14 mouse cellular contexts compared by ENCODE assay signal in genomic region chr17:27859131-27859530, GRCm38 (mm10). TPM values are rescaled to one million over a fixed set of nuclear protein-coding genes. Genes with fewer than 3 reads are reported as not detected.
DNase-seq lines count a peak whose midpoint lies in the region; ATAC-seq and TF ChIP-seq lines count a peak whose summit lies in the region.
"Had no signal": no experiment of that assay in that cellular context is flagged by ENCODE, and none has a peak within 500 bp of the region (broad histone marks: within the 10 kb centered on the region; RNA-seq: fewer than 3 reads in every experiment).

No protein-coding gene starts in this region.

- H3K9me3 ChIP-seq in kidney, postnatal 0 days (replicated peaks; ENCODE audit: low read length): no peaks in the 10 kb centered on the region
- H3K9me3 ChIP-seq in embryonic facial prominence, embryonic 13.5 days: no peaks in the 10 kb centered on the region
- H3K9me3 ChIP-seq in midbrain, embryonic 16.5 days (replicated peaks; ENCODE audit: control insufficient read depth, low read length, poor library complexity, severe bottlenecking): no peaks in the 10 kb centered on the region
- H3K9me3 ChIP-seq: forebrain, embryonic 10.5 days had no signal

- WGBS in kidney, postnatal 0 days: 39% methylated on average over 2 of the region's 2 CpGs
- 45% methylated on average over 2 of the region's 2 CpGs for WGBS in embryonic facial prominence, embryonic 13.5 days
- WGBS in midbrain, embryonic 16.5 days: 57% methylated on average over 2 of the region's 2 CpGs

- H3K4me2 ChIP-seq in kidney, postnatal 0 days (ENCODE audit: low read length): 0 out of 2 replicates have a peak overlapping the region, but pooled peaks have one; percentile 89
- H3K4me2 ChIP-seq in embryonic facial prominence, embryonic 13.5 days: peak overlapping the region; percentile 82; the same call in 1 of the 2 replicates
- no peak overlapping the region for H3K4me2 ChIP-seq in midbrain, embryonic 16.5 days (ENCODE audit: low read length)

- no peaks in the 10 kb centered on the region for H3K27me3 ChIP-seq in kidney, postnatal 0 days (ENCODE audit: insufficient read depth, low read length)
- no peaks in the 10 kb centered on the region for H3K27me3 ChIP-seq in embryonic facial prominence, embryonic 13.5 days
- H3K27me3 ChIP-seq in midbrain, embryonic 16.5 days (ENCODE audit: control insufficient read depth, insufficient read depth, low read depth, low read length): no peaks in the 10 kb centered on the region

- no peak overlapping the region for H3K4me3 ChIP-seq in kidney, postnatal 0 days (replicated peaks; ENCODE audit: low read depth, low read length)
- no peak overlapping the region for H3K4me3 ChIP-seq in embryonic facial prominence, embryonic 13.5 days
- H3K4me3 ChIP-seq in midbrain, embryonic 16.5 days (ENCODE audit: low read depth, low read length): no peak overlapping the region
- H3K4me3 ChIP-seq: layer of hippocampus, adult 2 months had no signal

- peaks cover 3% of the 10 kb centered on the region; the same call in 1 of the 2 replicates for H3K36me3 ChIP-seq in kidney, postnatal 0 days (ENCODE audit: insufficient read depth, low read length)
- peaks cover 7% of the 10 kb centered on the region for H3K36me3 ChIP-seq in embryonic facial prominence, embryonic 13.5 days
- H3K36me3 ChIP-seq in midbrain, embryonic 16.5 days (ENCODE audit: control insufficient read depth, insufficient read depth, low read length): no peaks in the 10 kb centered on the region

- H3K27ac ChIP-seq in kidney, postnatal 0 days: no peak overlapping the region
- H3K27ac ChIP-seq in embryonic facial prominence, embryonic 13.5 days: no peak overlapping the region; the same call in 1 of the 2 replicates
- H3K27ac ChIP-seq in midbrain, embryonic 16.5 days (ENCODE audit: low read length): no peak overlapping the region
- H3K27ac ChIP-seq: forebrain, embryonic 10.5 days; layer of hippocampus, adult 2 months had no signal

- H3K9ac ChIP-seq in kidney, postnatal 0 days (ENCODE audit: low read depth, low read length): no peak overlapping the region
- H3K9ac ChIP-seq in embryonic facial prominence, embryonic 13.5 days: peak overlapping the region; percentile 94; the same call in 1 of the 2 replicates
- H3K9ac ChIP-seq in midbrain, embryonic 16.5 days (ENCODE audit: low read depth, low read length): 0 out of 2 replicates have a peak overlapping the region, but pooled peaks have one; percentile 7

- peaks cover 18% of the 10 kb centered on the region for H3K4me1 ChIP-seq in kidney, postnatal 0 days (replicated peaks; ENCODE audit: insufficient read depth, low read length)
- H3K4me1 ChIP-seq in embryonic facial prominence, embryonic 13.5 days: peaks cover 23% of the 10 kb centered on the region
- H3K4me1 ChIP-seq in midbrain, embryonic 16.5 days (ENCODE audit: control insufficient read depth, insufficient read depth, low read length): peaks cover 26% of the 10 kb centered on the region

- no peak for ATAC-seq in kidney, postnatal 0 days (replicated peaks; ENCODE audit: low FRiP score, low read depth)
- no peak for ATAC-seq in embryonic facial prominence, embryonic 13.5 days (ENCODE audit: insufficient number of reproducible peaks, insufficient read depth, low FRiP score, low TSS enrichment, low read depth)
- ATAC-seq in midbrain, embryonic 16.5 days: no peak
- ATAC-seq: inflammation-experienced regulatory T-cells, adult 6 months had no signal

- TF ChIP-seq CTCF in kidney, postnatal 0 days (IDR thresholded peaks at IDR 0.05; ENCODE audit: low read depth): no peak

- peak; percentile 40 for DNase-seq in kidney, postnatal 0 days (ENCODE audit: low spot score)
- no peak for DNase-seq in kidney, adult 8-10 months
- DNase-seq in R1 (ENCODE audit: low read depth, low spot score): peak; percentile 44
- no peak for DNase-seq in left cerebral cortex, postnatal 4 days
- no peak for DNase-seq in ovary, adult 18-20 months (ENCODE audit: low spot score)
- DNase-seq: adrenal gland, postnatal 36 days; cerebellum, postnatal 14 days; lung, embryonic 14.5 days; right cerebral cortex, postnatal 4 days had no signal

- intact Hi-C loops in left cerebral cortex, postnatal 4 days (cut with DNase I): no loop called here

RNA-seq across cellular contexts. Expression of gene Uhrf1bp1, which starts 2.9 kb away (rescaled TPM):
- polyA plus RNA-seq in kidney, postnatal 0 days (2015; fragmentation: Nextera tagmentation; extraction: Ambion mirVana): 3.4 and 3.6 TPM in 2 replicates
- polyA plus RNA-seq in embryonic facial prominence, embryonic 13.5 days (2015; fragmentation: Nextera tagmentation; extraction: Ambion mirVana): 6.5 and 7.1 TPM in 2 replicates
- polyA plus RNA-seq in midbrain, embryonic 16.5 days (2015; fragmentation: Nextera tagmentation; extraction: Ambion mirVana): 6.0 and 6.5 TPM in 2 replicates
- 10 to 100 TPM; 25.6 to 29.4 TPM for total RNA-seq in left cerebral cortex, postnatal 4 days (2021)

RNA-seq across cellular contexts. Expression of gene Snrpc, which starts 21.2 kb away (rescaled TPM):
- 258 and 263 TPM in 2 replicates for polyA plus RNA-seq in kidney, postnatal 0 days (2015; fragmentation: Nextera tagmentation; extraction: Ambion mirVana)
- 326 and 362 TPM in 2 replicates for polyA plus RNA-seq in embryonic facial prominence, embryonic 13.5 days (2015; fragmentation: Nextera tagmentation; extraction: Ambion mirVana)
- polyA plus RNA-seq in midbrain, embryonic 16.5 days (2015; fragmentation: Nextera tagmentation; extraction: Ambion mirVana): 193 and 197 TPM in 2 replicates
- total RNA-seq in left cerebral cortex, postnatal 4 days (2021): 100 to 1,000 TPM in 1 of 2 experiments, 10 to 100 TPM in 1; 97.7 to 108 TPM

RNA-seq across cellular contexts. Expression of gene D17Wsu92e, which starts 38.7 kb away (rescaled TPM):
- 19.6 and 20.4 TPM in 2 replicates for polyA plus RNA-seq in kidney, postnatal 0 days (2015; fragmentation: Nextera tagmentation; extraction: Ambion mirVana)
- 18.3 and 20.2 TPM in 2 replicates for polyA plus RNA-seq in embryonic facial prominence, embryonic 13.5 days (2015; fragmentation: Nextera tagmentation; extraction: Ambion mirVana)
- polyA plus RNA-seq in midbrain, embryonic 16.5 days (2015; fragmentation: Nextera tagmentation; extraction: Ambion mirVana): 8.5 and 9.4 TPM in 2 replicates
- 10 to 100 TPM; 90.2 to 90.3 TPM for total RNA-seq in left cerebral cortex, postnatal 4 days (2021)

RNA-seq across cellular contexts. Expression of gene Anks1, which starts 50.0 kb away (rescaled TPM):
- polyA plus RNA-seq in kidney, postnatal 0 days (2015; fragmentation: Nextera tagmentation; extraction: Ambion mirVana): 10.5 and 11.3 TPM in 2 replicates
- polyA plus RNA-seq in embryonic facial prominence, embryonic 13.5 days (2015; fragmentation: Nextera tagmentation; extraction: Ambion mirVana): 13.3 and 13.4 TPM in 2 replicates
- polyA plus RNA-seq in midbrain, embryonic 16.5 days (2015; fragmentation: Nextera tagmentation; extraction: Ambion mirVana): 56.2 and 66.9 TPM in 2 replicates
- total RNA-seq in left cerebral cortex, postnatal 4 days (2021): 10 to 100 TPM; 45.5 to 46.5 TPM

RNA-seq across cellular contexts. Expression of gene Taf11, which starts 50.5 kb away (rescaled TPM):
- 55.5 and 58.1 TPM in 2 replicates for polyA plus RNA-seq in kidney, postnatal 0 days (2015; fragmentation: Nextera tagmentation; extraction: Ambion mirVana)
- polyA plus RNA-seq in embryonic facial prominence, embryonic 13.5 days (2015; fragmentation: Nextera tagmentation; extraction: Ambion mirVana): 89.6 and 90.4 TPM in 2 replicates
- polyA plus RNA-seq in midbrain, embryonic 16.5 days (2015; fragmentation: Nextera tagmentation; extraction: Ambion mirVana): 57.8 and 71.9 TPM in 2 replicates
- total RNA-seq in left cerebral cortex, postnatal 4 days (2021): 10 to 100 TPM; 32.4 to 32.7 TPM

Comparison
In these comparisons a context has a peak if more than half of its experiments do, and no peak if none do; other contexts are left out.
1. DNase-seq: peak in kidney, postnatal 0 days (single experiment) and R1 (single experiment); none in kidney, adult 8-10 months (0 of 2), left cerebral cortex, postnatal 4 days (single experiment) and ovary, adult 18-20 months (single experiment).